Mouse (Mus musculus) stomach, embryonic 14.5 days (tissue): ENCODE data around the gene Tcea2. TPM values are rescaled to one million over a fixed set of nuclear protein-coding genes. Genes with fewer than 3 reads are reported as not detected.

ENCODE experiments used
- ATAC-seq: fragments of 200-750 bp; cut with Nextera tagmentation; 2 replicates; pipeline ENCODE4 v1.8.0; 2017; ENCODE audit warnings: low read depth, moderate TSS enrichment; ENCODE audit not compliant: insufficient number of reproducible peaks, insufficient read depth, low FRiP score
- H3K27ac ChIP-seq: fragments of 300-500 bp; sonication (generic); 2 replicates; pipeline ENCODE4 v1.5.1; 2014; ENCODE audit warnings: mild to moderate bottlenecking, low read length, moderate library complexity, mixed read lengths
- H3K27me3 ChIP-seq: fragments of 300-500 bp; sonication (generic); 2 replicates; pipeline ENCODE4 v1.6.1; 2014; ENCODE audit warnings: low read length, control low read depth, mixed read lengths; ENCODE audit not compliant: control insufficient read depth, insufficient read depth
- H3K36me3 ChIP-seq: fragments of 300-500 bp; sonication (generic); 2 replicates; pipeline ENCODE4 v1.6.1; 2014; ENCODE audit warnings: mild to moderate bottlenecking, control low read depth, low read length, moderate library complexity, mixed read lengths; ENCODE audit not compliant: control insufficient read depth, insufficient read depth
- H3K4me1 ChIP-seq: fragments of 300-500 bp; sonication (generic); 2 replicates; pipeline ENCODE4 v1.6.1; 2014; ENCODE audit warnings: low read length, control low read depth, mixed read lengths; ENCODE audit not compliant: control insufficient read depth, insufficient read depth
- H3K4me2 ChIP-seq: fragments of 300-500 bp; sonication (generic); replicated peaks from 2 replicates; pipeline ENCODE4 v1.6.1; 2014; ENCODE audit warnings: low read depth, low read length, control low read depth
- H3K4me3 ChIP-seq: fragments of 300-500 bp; sonication (generic); 2 replicates; pipeline ENCODE4 v1.5.1; 2014; ENCODE audit warnings: low read depth, low read length, control low read depth
- H3K9ac ChIP-seq: fragments of 300-500 bp; sonication (generic); replicated peaks from 2 replicates; pipeline ENCODE4 v1.6.1; 2014; ENCODE audit warnings: low read depth, mild to moderate bottlenecking, control low read depth, low read length, moderate library complexity, mixed read lengths
- H3K9me3 ChIP-seq: fragments of 300-500 bp; sonication (generic); 2 replicates; pipeline ENCODE4 v1.6.1; 2016; ENCODE audit warnings: low read depth, low read length, control low read depth; ENCODE audit not compliant: control insufficient read depth
- WGBS: fragments of 180-500 bp; shearing (Covaris S2); extraction: QIAGEN DNeasy Blood & Tissue Kit; methylation state at CpG from one replicate; pipeline ENCODE4 v1.1.7; 2014; 5-methylcytosine and 5-hydroxymethylcytosine counted together
- polyA plus RNA-seq: library from polyadenylated mRNA; unstranded; fragments of >200 nt; fragmentation: Nextera tagmentation; extraction: Ambion mirVana; gene quantifications from 2 replicates; pipeline ENCODE4 v1.2.1, GENCODE M21; 2014

Tcea2 gene
- polyA plus RNA-seq, 1 experiment from 2014 or later: 36.7 TPM

DNA sequence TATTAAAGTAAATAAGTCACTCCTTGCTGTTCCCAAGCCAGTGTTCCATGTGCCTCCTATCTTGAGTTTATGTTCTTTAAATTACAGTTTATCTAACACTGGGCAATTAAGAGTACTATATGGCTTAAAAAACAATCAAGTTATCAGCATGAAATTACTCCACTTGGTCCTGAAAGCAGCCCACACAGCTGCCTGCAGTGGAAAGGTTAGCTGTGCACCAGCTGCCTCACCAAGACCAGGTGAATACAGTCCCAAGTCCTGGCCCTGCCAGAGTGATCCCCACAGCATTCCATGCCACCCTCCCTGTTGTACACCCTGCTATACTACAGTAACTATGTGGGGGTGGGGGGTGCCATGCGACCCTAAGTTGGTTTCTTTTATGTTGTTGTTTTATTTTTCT lies 26.6 kb upstream of the Tcea2 start:
- Histone ChIP-seq H3K36me3 (peaks cover 56% of the 10 kb centered on the region), H3K4me1 (no peaks in the 10 kb centered on the region), H3K9me3 (no peaks in the 10 kb centered on the region), H3K4me3 (no peak overlapping the region), H3K9ac (no peak overlapping the region), H3K27me3 (no peaks in the 10 kb centered on the region), H3K27ac (no peak overlapping the region), H3K4me2 (no peak overlapping the region)
- no peak for ATAC-seq
- WGBS: 92% methylated on average over 1 of the region's 1 CpGs

DNA sequence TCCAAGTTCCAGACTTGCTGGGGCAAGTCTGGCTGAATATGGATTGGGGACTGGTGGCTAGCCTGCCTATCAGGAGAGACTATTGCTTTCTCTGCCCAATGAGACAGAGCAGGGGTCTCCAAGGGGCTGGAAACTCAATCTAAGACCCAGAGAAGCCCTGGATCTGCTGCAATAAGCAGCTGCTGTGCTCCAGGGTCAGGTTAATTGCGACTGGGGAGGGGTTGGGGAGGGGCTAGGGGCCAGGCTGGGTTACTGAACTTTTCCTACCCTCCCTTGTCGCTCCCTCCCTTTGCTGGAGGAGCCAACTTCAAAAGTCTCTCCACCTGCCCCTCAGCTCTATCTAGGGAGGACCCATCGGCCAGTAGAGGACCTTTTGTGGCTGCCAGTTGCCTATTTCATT lies 23.4 kb upstream of the Tcea2 start, which contains the start of gene Gm29797:
TSS of gene Gm29797 (plus strand) at position 301 of the 400 bp plus-strand sequence.
- Histone ChIP-seq H3K9ac (no peak within 1 kb of the TSS), H3K4me1 (0 out of 2 replicates have a peak, but pooled peaks cover 5% of the 10 kb centered on the region), H3K36me3 (peaks cover 31% of the 10 kb centered on the region), H3K4me3 (no peak within 1 kb of the TSS), H3K27me3 (no peaks in the 10 kb centered on the region), H3K9me3 (no peaks in the 10 kb centered on the region), H3K4me2 (no peak within 1 kb of the TSS), H3K27ac (no peak within 1 kb of the TSS)
- no peak for ATAC-seq
- 61% methylated on average over 3 of the region's 3 CpGs for WGBS

- Histone ChIP-seq H3K4me1 (0 out of 2 replicates have a peak, but pooled peaks cover 5% of the 10 kb centered on the region), H3K9me3 (no peaks in the 10 kb centered on the region), H3K36me3 (peaks cover 26% of the 10 kb centered on the region), H3K4me2 (no peak overlapping the region), H3K4me3 (no peak overlapping the region), H3K27ac (no peak overlapping the region), H3K27me3 (no peaks in the 10 kb centered on the region), H3K9ac (no peak overlapping the region)
- ATAC-seq: no peak
- WGBS: 68% methylated on average over 2 of the region's 2 CpGs
Observed at GRCm38 (mm10) chr2:181657441-181657840, 22.7 kb upstream of the Tcea2 start.

DNA sequence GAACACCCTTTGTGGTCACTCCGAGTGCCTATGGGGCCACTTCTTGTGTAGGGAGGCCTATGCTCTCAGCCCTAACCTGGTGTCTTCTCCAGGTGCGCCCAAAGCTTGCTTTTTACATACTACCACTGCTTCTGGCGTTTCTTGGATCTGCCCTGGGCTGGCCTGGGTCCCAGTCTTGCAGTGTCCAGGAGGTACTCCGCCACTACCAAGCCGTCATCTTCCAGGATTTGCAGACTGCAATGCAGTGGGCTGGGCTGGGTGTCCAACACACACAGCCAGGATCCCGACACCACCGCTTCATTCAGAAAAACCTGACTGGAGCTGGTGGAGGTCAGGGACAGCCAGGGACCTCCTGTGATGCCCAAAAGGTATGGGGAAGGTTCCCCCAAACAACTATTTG lies 21.6 kb upstream of the Tcea2 start:
- H3K9me3 ChIP-seq: no peaks in the 10 kb centered on the region
- no peak for ATAC-seq
- WGBS: 84% methylated on average over 7 of the region's 7 CpGs
- H3K4me1 ChIP-seq: 0 out of 2 replicates have a peak, but pooled peaks cover 5% of the 10 kb centered on the region
- H3K4me3 ChIP-seq: no peak overlapping the region
- H3K36me3 ChIP-seq: peaks cover 16% of the 10 kb centered on the region
- no peak overlapping the region for H3K9ac ChIP-seq
- H3K27ac ChIP-seq: no peak overlapping the region
- no peak overlapping the region for H3K4me2 ChIP-seq
- H3K27me3 ChIP-seq: no peaks in the 10 kb centered on the region

DNA sequence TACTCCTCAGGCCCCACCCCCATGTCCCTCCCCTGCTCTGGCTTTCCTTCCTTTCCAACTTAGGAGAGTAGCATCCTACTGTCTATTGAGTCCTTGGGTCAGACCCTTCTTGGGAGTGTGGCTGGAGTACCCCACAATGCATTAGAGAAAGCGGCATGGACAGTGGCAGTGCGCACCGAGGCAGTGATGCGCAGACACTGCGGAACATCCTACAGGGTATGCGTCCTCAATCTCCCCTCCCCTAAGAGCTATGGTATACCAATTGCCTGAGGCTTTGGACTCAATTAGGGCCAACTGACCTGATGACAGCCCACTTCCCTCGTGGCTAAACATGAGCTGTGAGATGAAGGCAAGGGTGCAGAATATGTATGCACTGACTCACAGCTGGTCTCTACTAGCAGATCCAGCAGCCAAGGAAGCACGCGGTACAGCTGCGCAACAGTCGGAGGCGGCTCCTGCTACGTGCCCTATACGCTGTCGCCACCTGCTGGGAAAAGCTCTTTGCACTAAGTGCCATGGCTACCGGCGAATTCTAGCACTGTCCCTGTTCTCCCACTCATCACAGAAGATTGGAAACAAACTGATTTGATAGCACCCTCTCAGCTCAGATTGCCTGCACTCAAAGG lies 21.1 kb upstream of the Tcea2 start:
- H3K27me3 ChIP-seq: no peaks in the 10 kb centered on the region
- peaks cover 13% of the 10 kb centered on the region for H3K36me3 ChIP-seq
- WGBS: 47% methylated on average over 17 of the region's 17 CpGs
- H3K4me2 ChIP-seq: no peak overlapping the region
- ATAC-seq: peak; percentile 50; the same call in 1 of the 2 replicates
- no peak overlapping the region; the same call in 1 of the 2 replicates for H3K27ac ChIP-seq
- H3K9ac ChIP-seq: no peak overlapping the region
- H3K4me1 ChIP-seq: 0 out of 2 replicates have a peak, but pooled peaks cover 5% of the 10 kb centered on the region
- no peak overlapping the region for H3K4me3 ChIP-seq
- no peaks in the 10 kb centered on the region for H3K9me3 ChIP-seq

DNA sequence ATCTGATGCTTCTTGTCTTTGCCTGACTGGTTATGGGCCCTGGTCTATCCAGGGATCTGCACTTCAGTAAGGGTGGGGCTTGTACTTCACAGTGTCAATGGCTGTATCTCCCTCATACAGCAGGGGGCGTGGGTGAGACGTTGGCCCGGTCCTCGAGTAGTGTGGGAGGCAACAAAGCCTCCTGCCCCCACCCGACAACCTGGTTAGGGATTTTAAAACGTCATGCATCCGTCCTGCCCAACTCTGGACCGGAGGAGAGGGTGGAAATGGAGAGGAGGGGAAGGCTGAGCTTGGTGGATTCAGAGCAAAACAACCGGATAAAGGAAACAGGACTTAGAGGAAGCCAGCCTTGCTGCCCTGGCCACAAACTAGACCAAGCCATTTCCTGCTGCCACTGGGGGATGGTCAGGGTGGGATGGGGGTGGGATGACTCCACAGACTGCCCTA lies 20.5 kb upstream of the Tcea2 start:
- 0 out of 2 replicates have a peak, but pooled peaks cover 5% of the 10 kb centered on the region for H3K4me1 ChIP-seq
- H3K27ac ChIP-seq: no peak overlapping the region
- no peaks in the 10 kb centered on the region for H3K27me3 ChIP-seq
- 12% methylated on average over 9 of the region's 9 CpGs for WGBS
- H3K9me3 ChIP-seq: no peaks in the 10 kb centered on the region
- peak; percentile 64; the same call in 1 of the 2 replicates for ATAC-seq
- H3K4me2 ChIP-seq: no peak overlapping the region
- no peak overlapping the region for H3K9ac ChIP-seq
- H3K4me3 ChIP-seq: no peak overlapping the region
- peaks cover 12% of the 10 kb centered on the region for H3K36me3 ChIP-seq

GRCm38 (mm10) chr2:181662620-181663297 lies 17.4 kb upstream of the Tcea2 start:
- H3K27me3 ChIP-seq: no peaks in the 10 kb centered on the region
- no peak overlapping the region for H3K27ac ChIP-seq
- 0 out of 2 replicates have a peak, but pooled peaks cover 5% of the 10 kb centered on the region for H3K4me1 ChIP-seq
- no peaks in the 10 kb centered on the region for H3K9me3 ChIP-seq
- no peak overlapping the region for H3K4me3 ChIP-seq
- no peaks in the 10 kb centered on the region for H3K36me3 ChIP-seq
- no peak overlapping the region for H3K4me2 ChIP-seq
- no peak overlapping the region for H3K9ac ChIP-seq
- WGBS: 83% methylated on average over 3 of the region's 3 CpGs
- ATAC-seq: no peak

DNA sequence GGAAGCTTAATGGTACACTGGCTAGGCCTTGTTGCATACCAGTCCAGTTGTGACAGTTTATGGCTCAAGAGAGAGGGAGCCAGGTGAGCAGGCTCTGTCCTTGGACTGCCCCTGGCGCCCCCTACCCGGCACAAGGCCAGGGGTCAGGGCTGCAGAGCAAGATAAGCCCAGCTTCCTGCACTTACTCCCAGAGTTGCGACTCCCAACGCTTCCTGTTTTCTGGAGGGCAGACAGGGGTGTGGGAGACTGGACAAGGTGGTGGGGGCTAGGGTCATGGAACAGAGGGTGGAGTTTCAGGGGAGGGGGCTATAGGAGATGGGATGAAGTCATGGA lies 16.8 kb upstream of the Tcea2 start:
- H3K27ac ChIP-seq: no peak overlapping the region

More for the DNA sequence above, 16.8 kb upstream of the Tcea2 start:
- H3K27me3 ChIP-seq: no peaks in the 10 kb centered on the region
- no peak for ATAC-seq
- H3K4me3 ChIP-seq: no peak overlapping the region
- 0 out of 2 replicates have a peak, but pooled peaks cover 5% of the 10 kb centered on the region for H3K4me1 ChIP-seq
- no peak overlapping the region for H3K4me2 ChIP-seq
- no peaks in the 10 kb centered on the region for H3K9me3 ChIP-seq
- WGBS: 18% methylated on average over 4 of the region's 4 CpGs
- no peaks in the 10 kb centered on the region for H3K36me3 ChIP-seq
- no peak overlapping the region for H3K9ac ChIP-seq
